Mouse (Mus musculus) 416B (cell line): ENCODE results near the gene Olfr56.
"Not testable (repeated sequence)": the region's sequence is repeated elsewhere in the genome, so short reads cannot be mapped to it uniquely, and the experiment has no call there.

Experiments
- DNase-seq: peaks from one replicate; pipeline ENCODE4 v3.0.0; 2011; ENCODE audit warnings: low read depth

Olfr56 gene

DNA sequence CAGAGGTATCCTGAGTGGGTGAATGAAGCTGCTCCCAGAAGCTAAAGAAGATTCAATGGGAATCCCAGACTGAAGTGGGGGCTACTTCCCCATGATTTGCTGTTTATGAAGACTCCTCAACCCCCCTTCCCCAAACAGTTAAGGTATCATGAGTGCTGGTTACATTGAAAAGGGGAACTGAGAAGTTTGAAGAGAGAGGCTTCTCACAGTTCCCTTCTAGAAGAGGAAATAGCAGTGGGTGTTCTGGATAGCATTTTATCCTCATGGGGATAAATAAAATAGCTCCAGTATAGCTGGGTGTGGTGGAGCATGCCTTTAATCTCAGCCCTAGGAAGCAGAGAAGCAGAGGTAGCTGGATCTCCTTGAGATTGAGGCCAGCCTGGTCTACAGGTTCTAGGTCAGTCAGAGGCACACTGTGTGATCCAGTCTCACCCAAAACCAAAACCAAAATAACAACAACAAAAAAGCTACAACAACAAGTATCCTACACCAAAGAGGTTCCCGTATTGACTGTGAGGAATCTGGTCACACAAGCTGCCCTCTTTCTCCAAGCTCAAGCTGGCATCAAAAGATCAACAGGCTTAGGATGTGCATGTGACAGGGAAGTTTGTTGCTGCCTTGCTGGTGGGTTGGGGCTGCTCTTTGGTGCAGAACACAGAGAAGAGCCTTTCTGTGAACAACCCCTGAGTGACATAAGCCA lies at the start of gene Olfr56:
Gene Olfr56, plus strand, starts transcription at position 650 of the 700 bp plus-strand sequence.
- DNase-seq = not testable (repeated sequence)

DNA sequence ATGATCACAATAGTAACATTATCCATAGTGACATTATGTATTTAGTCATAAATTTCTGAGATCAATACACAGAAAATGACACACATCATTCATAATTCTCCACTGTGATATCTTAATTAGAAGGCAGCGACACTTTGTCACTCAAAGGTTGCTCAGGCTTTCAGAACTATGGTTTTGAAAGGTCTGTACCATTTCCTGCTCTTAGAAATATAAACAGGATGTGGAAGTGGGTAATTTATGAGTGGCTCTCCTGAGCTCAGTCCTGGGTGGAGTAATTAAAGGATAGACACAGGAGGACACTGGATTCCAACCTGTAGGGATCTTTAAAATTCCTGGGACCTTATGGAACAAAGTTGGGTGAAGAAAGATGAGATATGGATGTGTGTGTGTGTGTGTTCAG lies 45.3 kb upstream of the Olfr56 start:
- not testable (repeated sequence) for DNase-seq

GRCm38 (mm10) chr11:48933923-48934322 lies 44.8 kb upstream of the Olfr56 start:
- not testable (repeated sequence) for DNase-seq

GRCm38 (mm10) chr11:48935291-48935690 lies 43.4 kb upstream of the Olfr56 start:
- not testable (repeated sequence) for DNase-seq

DNA sequence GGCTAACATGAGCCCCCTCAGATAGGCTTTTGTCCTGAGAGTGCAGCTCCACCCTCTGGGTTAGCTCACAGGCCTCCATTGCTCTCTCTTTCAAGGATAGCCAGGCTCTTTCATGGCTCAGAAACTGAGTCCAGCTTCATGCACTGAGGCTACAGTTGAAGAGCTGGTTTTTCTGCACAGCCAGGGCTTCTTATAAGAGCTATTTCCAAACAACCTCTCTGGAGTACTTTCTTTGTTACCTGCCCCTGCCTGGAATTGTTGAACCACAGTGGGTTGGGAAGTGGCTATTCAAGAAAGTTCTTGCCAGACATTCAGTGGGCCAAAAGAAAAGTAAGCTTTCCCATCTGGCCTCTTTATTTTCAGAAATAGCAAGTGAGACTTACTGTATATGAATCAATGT lies 39.4 kb upstream of the Olfr56 start:
- not testable (repeated sequence) for DNase-seq

GRCm38 (mm10) chr11:48946090-48946489 lies 32.6 kb upstream of the Olfr56 start, which contains the start of gene Psme2b:
TSS of gene Psme2b (minus strand) at chr11:48946190.
- not testable (repeated sequence) for DNase-seq

GRCm38 (mm10) chr11:48974686-48975085 lies 4.0 kb upstream of the Olfr56 start:
- DNase-seq = not testable (repeated sequence)

- DNase-seq = not testable (repeated sequence)
Measured at GRCm38 (mm10) chr11:48979251-48979650, 562 bp downstream of the Olfr56 start, which contains the start of gene 9930111J21Rik1. TSS of gene 9930111J21Rik1 (minus strand) at chr11:48979398.

DNA sequence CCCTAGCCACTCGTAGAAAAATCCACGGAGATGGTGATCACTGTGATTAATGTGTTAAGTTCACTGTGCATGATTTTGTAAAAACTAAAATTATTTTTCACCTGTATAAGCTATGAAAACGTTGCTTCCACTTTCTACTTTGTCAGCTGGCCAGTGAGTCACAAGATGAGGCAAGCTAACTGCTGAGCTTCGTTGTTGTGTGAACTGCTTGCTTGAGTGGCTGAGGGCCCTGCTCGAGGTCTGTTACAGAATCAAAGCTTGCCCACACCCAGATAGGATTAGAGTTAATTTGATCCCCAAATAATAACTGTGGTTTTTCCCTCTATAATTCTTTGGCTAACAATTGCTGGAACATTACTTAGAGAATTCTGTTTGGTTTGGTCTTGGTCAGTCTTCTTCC lies 1.4 kb downstream of the Olfr56 start:
- not testable (repeated sequence) for DNase-seq

DNA sequence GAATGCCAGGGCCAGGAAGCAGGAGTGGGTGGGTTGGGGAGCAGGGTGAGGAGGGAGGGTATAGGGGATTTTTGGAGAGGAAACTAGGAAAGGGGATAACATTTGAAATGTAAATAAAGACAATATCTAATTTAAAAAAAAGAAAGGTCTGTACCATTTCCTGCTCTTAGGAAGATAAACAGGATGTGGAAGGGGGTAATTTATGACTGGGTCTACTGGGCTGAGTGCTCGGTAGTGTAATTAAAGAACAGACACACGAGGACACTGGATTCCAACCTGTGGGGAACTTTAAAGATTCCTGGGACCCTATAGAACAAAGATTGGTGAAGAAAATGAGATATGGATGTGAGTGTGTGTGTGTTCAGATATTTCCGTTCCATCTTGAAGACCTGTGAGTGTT lies 4.2 kb downstream of the Olfr56 start:
- DNase-seq = not testable (repeated sequence)

DNA sequence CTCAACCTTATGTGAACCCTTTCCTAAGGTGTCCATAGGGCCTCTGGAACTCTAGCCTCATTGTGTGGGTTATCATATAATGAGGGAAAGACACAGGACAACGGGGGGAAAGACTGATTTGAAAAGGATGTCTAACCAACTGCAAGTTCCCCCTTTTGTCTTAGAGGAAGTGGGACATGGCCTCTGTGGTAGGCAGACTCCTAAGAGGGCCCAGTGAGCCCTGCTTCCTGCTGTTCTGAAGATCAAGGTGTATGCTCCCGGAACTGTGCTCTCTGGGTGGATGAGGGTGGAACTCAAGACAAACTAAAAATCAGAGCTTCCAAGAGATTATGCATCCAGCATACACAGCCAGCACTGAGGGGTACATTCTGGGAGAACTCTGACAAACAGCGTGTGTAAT lies 9.5 kb downstream of the Olfr56 start:
- DNase-seq = not testable (repeated sequence)

- not testable (repeated sequence) for DNase-seq
Measured at GRCm38 (mm10) chr11:48989981-48990380, 11.3 kb downstream of the Olfr56 start.

DNA sequence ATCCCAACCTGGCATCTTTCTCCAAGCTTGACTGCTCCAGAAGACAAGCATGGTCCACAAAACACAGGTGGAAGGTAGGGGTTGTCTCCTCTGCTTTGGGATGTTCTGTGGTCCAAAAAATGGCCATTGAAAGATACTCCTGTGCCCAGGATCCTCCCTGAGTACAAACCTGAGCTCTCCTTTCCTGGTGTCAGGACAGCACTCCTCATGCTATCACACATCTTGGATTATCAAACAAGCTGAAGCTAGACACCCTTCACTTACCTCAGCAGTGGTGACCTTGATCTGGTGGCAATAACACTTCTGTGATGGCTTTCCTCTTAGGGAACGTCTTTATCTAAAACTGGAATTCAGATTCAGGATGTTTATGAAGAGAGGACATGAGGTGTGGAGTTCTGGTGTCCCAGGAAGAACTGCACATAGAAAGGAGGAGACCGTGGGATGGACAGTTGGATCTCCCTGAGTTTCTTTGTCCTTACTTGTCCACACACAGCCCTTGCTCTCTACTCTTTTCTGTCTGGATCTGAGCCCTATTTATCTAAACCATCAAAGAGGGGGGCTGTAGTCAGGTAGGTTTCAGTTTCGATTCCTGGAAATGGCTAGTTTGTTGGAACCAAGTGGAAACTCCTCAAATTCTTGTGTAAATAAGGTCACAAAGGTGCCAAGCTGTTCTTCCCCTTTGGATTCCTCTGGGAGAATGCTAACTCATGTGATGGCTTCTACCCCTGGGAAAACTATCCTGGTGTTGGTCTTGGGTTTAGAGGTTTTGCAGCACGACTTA lies 13.2 kb downstream of the Olfr56 start, which contains the start of gene Gm12185:
Gene Gm12185, minus strand, starts transcription at position 487 of the 781 bp plus-strand sequence.
- not testable (repeated sequence) for DNase-seq

DNA sequence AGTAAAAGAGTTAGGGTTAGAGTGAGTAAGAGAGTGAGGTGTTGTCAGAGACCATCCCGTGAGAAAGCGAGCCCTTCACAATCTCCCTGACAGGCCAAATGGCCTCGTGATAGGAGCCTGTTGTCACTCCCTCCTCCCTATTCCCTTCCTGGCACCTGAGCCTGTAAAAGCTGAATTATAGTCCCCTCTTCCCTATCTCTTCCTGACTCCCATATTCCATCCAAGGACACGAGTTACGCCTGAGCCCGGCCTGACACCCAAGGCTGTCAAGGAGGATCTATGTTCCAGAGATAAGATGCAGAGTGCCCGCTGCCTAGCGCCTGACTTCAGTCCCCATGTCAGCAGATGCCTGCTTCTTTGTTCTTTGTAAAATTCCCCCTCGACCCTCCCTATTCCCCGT lies 14.6 kb downstream of the Olfr56 start:
- DNase-seq = not testable (repeated sequence)

GRCm38 (mm10) chr11:48994018-48994417 lies 15.3 kb downstream of the Olfr56 start, which contains the start of gene Tgtp1:
TSS of gene Tgtp1 (minus strand) at chr11:48994172.
- DNase-seq = peak; percentile 11

DNA sequence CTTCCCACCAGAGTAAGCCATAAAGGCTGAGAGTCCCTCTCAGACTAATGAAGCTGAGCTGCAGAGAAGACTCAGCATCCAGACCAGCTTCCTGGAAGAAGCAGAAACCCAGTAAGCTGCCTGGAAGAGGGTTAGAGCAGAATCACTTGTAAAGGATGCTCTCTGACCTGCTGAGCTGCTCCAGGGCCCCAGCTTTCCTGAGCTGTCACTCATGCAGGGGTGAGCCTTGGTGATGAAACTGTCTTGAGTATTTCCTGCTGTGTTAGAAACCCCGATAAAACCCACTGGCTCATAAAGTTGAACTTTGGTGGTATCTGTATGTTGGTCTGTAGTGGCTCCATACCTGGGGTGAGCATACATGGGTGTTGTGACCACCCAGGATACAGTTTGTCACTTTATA lies 21.7 kb downstream of the Olfr56 start:
- DNase-seq = not testable (repeated sequence)

- not testable (repeated sequence) for DNase-seq
Measured at GRCm38 (mm10) chr11:49006317-49006716, 27.6 kb downstream of the Olfr56 start.

- DNase-seq = not testable (repeated sequence)
Measured at GRCm38 (mm10) chr11:49006785-49007184, 28.1 kb downstream of the Olfr56 start.

GRCm38 (mm10) chr11:49012074-49012473 lies 33.4 kb downstream of the Olfr56 start:
- DNase-seq = not testable (repeated sequence)

GRCm38 (mm10) chr11:49050064-49050463 lies 71.4 kb downstream of the Olfr56 start:
- not testable (repeated sequence) for DNase-seq

DNA sequence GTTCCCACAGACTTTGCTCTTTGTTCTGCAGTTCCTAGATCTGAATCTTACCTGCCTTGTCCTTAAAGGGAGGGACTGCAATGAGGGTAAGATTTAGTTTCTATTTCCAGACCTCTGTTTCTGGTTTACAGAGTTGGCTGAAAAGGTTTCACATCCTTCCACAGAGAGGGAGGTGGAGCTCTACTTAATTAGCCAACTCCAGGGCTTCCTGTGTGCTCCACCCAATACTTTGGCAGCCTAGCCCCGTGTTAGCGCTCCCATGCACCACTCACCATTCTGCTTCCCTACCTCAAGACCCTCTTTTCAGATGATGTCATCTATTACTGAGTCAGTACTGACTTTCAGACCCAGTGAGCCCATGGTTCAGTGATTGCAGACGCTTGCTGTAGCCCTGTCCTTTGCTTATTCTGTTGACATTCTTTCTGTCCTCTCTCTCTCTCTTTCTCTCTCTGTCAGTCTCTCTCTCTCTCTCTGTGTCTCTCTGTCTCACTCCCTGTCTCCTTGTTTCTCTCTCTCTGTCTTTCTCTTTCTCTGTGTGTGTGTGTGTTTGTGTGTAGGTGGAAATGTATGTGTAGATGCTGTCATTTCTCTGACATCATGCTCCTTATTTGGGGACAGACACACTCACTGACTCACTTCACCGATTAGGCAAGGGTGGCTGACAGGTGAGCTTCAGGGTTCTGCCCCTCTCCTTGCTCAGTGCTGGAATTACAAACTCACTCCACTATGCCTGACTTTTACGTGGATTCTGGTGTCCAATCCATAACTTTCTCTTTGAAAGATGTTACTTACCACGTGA lies 72.6 kb downstream of the Olfr56 start, which contains the start of gene 9930111J21Rik2:
Gene 9930111J21Rik2, minus strand, starts transcription at position 150 of the 799 bp plus-strand sequence.
- not testable (repeated sequence) for DNase-seq

DNA sequence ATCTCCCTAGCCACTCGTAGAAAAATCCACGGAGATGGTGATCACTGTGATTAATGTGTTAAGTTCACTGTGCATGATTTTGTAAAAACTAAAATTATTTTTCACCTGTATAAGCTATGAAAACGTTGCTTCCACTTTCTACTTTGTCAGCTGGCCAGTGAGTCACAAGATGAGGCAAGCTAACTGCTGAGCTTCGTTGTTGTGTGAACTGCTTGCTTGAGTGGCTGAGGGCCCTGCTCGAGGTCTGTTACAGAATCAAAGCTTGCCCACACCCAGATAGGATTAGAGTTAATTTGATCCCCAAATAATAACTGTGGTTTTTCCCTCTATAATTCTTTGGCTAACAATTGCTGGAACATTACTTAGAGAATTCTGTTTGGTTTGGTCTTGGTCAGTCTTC lies 73.2 kb downstream of the Olfr56 start:
- not testable (repeated sequence) for DNase-seq
